Mouse (Mus musculus) kidney, postnatal 36 days (tissue): ENCODE data around the gene Irf7.
A peak's percentile ranks its signal among the peaks of the same experiment; 100 is the strongest.

Experiments
- DNase-seq, 2 experiments: peaks; one replicate each; pipeline ENCODE4 v3.0.0; 2021 to 2022; ENCODE audit warnings: mixed read lengths in 2 of 2

Gene Irf7

DNA sequence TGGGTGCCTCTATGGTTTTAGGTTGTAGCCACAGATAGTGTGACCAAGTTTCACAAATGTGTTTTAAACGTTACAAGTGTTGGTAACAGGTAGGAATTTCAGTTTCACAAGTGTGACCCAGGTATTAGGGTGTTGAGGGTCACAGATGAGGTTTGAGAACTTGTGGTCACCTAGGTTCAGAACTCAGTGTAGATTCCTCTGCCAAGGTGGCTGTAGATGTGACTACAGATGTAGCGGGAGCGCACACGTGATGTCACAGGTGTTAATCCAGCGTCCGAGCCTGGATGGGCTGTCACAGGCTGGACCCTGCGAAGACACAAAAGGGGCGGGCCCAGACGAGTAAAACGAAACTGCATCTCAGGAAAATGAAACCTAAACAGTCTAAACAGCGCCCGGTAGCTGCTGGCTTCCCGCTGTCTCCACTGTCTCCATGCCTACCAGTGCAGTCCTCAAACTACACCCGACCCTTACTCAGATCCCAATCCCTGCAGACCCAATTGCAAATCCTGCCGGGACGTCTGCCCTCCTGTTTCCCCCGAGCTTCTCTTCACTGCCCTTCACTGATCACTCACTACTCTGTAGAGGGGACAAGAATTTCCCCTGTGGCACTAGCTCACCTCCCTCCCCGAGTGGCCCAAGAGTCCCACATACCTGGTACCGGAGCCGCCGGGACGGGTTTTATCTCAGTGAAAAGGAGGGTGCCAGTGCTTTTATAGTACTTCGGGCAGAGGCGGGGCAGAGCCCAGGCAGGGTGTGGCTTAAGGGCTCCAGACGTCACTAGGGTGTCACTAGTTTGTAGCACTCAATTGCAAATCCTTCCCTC, at the start of gene Irf7:
Gene Irf7, minus strand, starts transcription at position 743 of the 823 bp plus-strand sequence.
- peak; percentile 80 to 83 for DNase-seq

GRCm38 (mm10) chr7:141315974-141316373, 49.7 kb upstream of the Irf7 start:
- DNase-seq = peak; percentile 87 to 88

DNA sequence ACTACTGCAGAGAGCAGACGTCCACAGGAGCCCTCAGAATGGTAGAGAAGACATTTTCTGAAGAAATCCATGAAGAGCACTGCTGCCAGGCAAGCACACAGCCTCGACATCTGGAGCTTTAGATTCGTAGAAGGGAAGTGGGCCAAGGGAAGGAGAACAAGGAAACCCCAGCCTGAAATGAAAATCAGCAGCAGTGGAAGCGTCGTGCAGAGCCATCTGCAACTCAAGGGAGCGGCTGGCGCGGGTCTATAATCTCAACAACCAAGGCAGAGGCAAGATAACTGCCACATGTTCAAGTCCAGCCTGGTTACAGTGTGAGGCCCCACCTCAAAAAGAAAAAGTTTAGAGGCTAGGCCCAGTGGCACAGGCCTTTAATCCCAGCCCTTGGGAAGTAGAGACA, 48.8 kb upstream of the Irf7 start:
- DNase-seq = no peak

GRCm38 (mm10) chr7:141314416-141314815, 48.1 kb upstream of the Irf7 start:
- no peak for DNase-seq

- no peak for DNase-seq
These were observed 38.3 kb upstream of the Irf7 start for GRCm38 (mm10) chr7:141304537-141304936.

DNA sequence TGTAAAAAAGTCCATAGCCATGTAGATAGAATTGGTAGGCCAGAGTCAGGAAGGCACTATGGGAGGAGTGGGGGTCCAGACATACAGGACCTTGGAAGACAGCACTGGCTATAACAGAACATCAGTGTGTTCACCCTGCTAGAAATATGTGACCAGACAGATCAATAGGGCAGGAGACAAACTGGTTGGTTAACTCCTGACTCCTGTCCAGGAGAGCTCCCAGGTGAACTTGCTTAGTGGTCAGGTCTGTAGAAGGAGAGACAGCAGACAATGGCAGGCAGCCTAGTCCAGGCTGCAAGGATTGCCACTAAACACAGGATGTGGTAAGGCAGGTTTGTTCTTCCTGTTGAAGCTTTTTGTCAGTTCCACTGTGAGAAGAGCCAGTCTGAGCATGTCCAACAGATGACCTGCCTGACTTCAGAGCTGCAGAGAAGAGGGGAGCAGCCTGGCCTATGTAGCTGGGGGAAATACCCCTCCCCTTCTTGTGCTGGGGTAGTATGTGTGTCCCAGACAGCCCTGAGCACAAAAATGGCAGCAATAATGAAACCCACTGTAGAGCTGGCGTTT, 36.5 kb upstream of the Irf7 start:
- no peak for DNase-seq

- peak in 1 of 2 experiments; percentile 66 for DNase-seq
These were observed 35.1 kb upstream of the Irf7 start for GRCm38 (mm10) chr7:141301386-141301785.

DNA sequence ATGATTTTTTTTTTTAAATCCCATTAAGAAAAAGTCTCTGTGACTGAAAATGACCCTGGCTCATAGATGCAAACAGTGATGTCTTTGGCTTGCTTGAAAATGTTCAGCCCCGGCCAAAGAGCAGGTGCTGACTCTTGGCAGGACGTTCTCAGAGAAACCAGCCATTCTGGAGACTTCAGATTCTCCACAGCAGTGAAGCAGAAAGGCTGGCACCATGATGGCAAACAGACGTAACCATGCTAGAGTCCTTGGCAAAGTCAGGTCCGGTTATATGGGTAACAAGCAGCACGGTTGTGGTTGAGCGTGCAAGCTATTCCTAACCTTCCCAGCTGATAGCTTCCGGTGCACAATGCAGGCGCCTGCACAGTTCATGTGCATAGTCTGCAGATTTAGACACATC, 32.9 kb upstream of the Irf7 start:
- no peak for DNase-seq

- DNase-seq = no peak
These were observed 31.8 kb upstream of the Irf7 start for GRCm38 (mm10) chr7:141297926-141298650.

DNA sequence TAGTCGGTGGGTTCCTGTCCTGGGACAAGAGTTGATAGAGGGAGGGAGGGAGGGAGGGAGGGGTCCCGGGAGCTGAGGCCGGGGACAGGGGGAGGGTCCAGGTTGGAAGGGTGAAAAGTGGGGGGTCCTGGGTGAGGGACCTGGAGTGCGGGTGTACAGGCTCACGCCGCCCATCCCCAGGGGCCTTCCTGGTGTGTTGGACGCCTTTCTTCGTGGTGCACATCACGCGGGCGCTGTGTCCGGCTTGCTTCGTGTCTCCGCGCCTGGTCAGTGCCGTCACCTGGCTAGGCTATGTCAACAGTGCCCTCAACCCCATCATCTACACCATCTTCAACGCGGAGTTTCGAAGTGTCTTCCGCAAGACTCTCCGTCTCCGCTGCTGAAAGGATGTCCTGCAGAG, 28.2 kb upstream of the Irf7 start:
- no peak for DNase-seq

DNA sequence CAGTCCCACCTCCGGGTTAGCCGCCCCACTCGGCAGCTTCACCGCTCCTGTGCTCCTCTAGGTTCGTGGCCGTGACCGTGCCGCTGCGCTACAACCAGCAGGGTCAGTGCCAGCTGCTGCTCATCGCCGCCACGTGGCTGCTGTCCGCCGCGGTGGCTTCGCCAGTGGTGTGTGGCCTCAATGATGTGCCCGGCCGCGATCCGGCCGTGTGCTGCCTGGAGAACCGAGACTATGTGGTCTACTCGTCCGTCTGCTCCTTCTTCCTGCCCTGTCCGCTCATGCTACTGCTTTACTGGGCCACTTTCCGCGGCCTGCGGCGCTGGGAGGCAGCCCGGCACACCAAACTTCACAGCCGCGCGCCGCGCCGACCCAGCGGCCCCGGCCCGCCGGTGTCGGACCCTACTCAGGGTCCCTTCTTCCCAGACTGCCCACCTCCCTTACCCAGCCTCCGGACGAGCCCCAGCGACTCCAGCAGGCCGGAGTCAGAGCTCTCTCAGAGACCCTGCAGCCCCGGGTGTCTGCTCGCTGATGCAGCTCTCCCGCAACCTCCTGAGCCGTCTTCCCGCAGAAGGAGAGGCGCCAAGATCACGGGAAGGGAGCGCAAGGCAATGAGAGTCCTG, 27.7 kb upstream of the Irf7 start:
- peak in 1 of 2 experiments; percentile 69 for DNase-seq

- no peak for DNase-seq
These were observed 26.5 kb upstream of the Irf7 start for GRCm38 (mm10) chr7:141292583-141293388.

GRCm38 (mm10) chr7:141291921-141292582, 25.8 kb upstream of the Irf7 start, which contains the start of gene Drd4:
Drd4 (plus strand) TSS chr7:141292006.
- DNase-seq = peak in 1 of 2 experiments; percentile 38

- no peak for DNase-seq
These were observed 21.8 kb upstream of the Irf7 start for GRCm38 (mm10) chr7:141288042-141288441.

GRCm38 (mm10) chr7:141282756-141283155, 16.5 kb upstream of the Irf7 start:
- peak in 1 of 2 experiments; percentile 39 for DNase-seq

- no peak for DNase-seq
These were observed 15.2 kb upstream of the Irf7 start for GRCm38 (mm10) chr7:141281442-141281841.

DNA sequence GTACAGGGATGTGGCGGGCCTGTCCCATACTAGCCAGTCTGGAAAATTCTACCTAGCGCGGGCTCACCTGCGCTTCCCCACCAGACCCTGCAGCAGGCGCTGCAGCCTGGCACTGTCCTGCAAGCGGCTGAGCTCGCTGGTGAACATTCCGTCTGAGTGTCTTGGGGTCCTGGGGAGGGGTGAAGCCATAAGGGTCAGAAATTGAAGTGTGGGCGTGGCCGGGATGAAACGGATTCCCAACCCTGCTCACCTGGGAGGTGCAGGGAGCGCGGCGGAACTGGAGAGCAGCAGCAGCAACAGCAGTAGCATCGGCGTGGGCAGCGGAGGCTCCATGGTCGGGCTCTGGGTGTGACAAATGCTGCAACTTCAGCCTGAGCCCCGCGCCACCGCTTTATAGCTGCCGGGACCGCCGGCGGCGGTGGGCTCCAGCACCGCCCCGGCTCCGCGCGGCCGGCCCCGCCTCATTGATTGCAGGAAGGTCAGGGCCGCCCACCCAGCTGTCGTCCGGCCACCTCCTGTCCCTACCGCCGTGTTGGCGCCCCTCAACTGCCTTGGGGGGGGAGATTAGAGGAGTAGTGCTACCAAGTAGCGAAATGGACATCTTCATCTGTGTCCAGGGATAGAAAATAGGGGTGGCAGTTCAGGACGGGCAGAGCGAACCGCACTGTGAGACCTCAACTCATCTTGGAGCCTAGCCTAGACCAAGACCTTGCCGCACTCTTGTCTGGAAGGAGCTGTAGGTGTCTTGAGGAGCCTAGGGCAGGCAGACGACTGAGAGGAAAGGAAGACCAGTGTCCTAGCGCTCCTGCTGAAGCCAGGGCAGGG, 12.7 kb upstream of the Irf7 start, which contains the start of gene Sct:
Gene Sct, minus strand, starts transcription at position 368 of the 825 bp plus-strand sequence.
- peak in 1 of 2 experiments; percentile 69 for DNase-seq

DNA sequence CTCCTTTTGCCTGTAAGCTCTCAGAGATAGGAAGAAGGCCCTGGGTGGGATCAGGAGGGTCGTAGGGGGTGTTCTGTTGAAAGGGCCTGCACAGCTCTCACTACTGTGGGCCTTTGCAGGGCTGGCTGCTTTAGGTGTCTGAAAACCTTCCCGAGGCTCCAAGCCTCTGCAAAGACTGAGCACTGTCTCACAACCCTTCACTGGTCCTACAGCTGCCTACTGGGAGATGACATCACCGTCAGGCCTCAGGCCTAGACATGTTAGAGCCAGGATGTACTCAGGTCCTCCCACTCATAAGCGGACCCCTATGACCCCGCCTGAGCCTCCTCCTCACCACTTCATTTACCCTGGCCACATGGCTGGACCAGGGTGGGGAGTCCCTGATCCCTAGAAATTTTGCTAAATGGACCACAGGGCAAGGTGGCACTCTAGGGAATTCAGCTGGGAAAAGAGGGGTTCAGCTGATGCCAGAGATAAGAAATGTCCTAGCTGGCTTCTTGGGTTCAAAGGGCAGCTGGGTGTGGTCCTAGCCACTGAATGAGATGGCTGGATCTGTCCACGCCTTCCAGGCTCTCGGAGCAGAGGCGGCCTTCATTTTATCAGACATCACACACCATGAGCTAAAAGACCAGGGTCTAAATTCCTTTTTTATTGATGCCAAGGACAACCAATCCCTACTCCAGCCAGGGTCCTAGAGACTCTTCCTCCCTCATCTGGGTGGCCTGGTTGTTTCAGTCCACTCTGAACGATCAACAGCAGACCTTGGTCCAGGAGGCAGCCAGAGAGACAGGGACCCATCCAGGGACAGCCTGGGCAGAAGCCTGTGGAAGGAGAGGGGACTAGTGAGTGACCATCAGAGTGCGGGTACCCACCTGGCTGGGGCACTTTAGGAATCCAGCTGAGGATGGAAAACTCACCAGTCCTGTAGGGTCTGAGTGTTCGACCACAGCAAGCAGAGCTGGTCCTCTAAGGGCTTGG, 11.7 kb upstream of the Irf7 start:
- no peak for DNase-seq

- peak; percentile 85 to 87 for DNase-seq
These were observed 10.3 kb upstream of the Irf7 start, which contains the start of gene Cdhr5 for GRCm38 (mm10) chr7:141276546-141276945. Cdhr5 (minus strand) TSS chr7:141276786.
